Mouse (Mus musculus) heart, embryonic 12.5 days (tissue): ENCODE measurements at regions not wholly inside any gene's neighbourhood (a gene's known extent, or its start where the extent isn't known, plus 50 kb on each side); places are given as distances from the start of the nearest gene placed in this dataset.

Experiments used
- ATAC-seq: fragments of 200-750 bp; cut with Nextera tagmentation; 2 replicates; pipeline ENCODE4 v1.8.0; 2017; ENCODE audit warnings: moderate TSS enrichment, moderate library complexity; ENCODE audit not compliant: insufficient number of reproducible peaks, low FRiP score
- H3K27ac ChIP-seq: fragments of 300-500 bp; sonication (generic); 2 replicates; pipeline ENCODE4 v1.5.1; 2016; ENCODE audit warnings: mild to moderate bottlenecking, moderate library complexity; ENCODE audit not compliant: poor library complexity, severe bottlenecking
- H3K27me3 ChIP-seq: fragments of 300-500 bp; sonication (generic); replicated peaks from 2 replicates; pipeline ENCODE4 v1.6.1; 2016; ENCODE audit warnings: mild to moderate bottlenecking, moderate library complexity
- H3K36me3 ChIP-seq: fragments of 300-500 bp; sonication (generic); 2 replicates; pipeline ENCODE4 v1.6.1; 2016; ENCODE audit warnings: mild to moderate bottlenecking, moderate library complexity
- H3K4me1 ChIP-seq: fragments of 300-500 bp; sonication (generic); replicated peaks from 2 replicates; pipeline ENCODE4 v1.6.1; 2016; ENCODE audit warnings: mild to moderate bottlenecking
- H3K4me2 ChIP-seq: fragments of 300-500 bp; sonication (generic); 2 replicates; pipeline ENCODE4 v1.6.1; 2016; ENCODE audit warnings: mild to moderate bottlenecking, moderate library complexity
- H3K4me3 ChIP-seq: fragments of 300-500 bp; sonication (generic); 2 replicates; pipeline ENCODE4 v1.5.1; 2016; ENCODE audit warnings: mild to moderate bottlenecking
- H3K9ac ChIP-seq: fragments of 300-500 bp; sonication (generic); 2 replicates; pipeline ENCODE4 v1.6.1; 2016; ENCODE audit warnings: mild to moderate bottlenecking, moderate library complexity
- H3K9me3 ChIP-seq: fragments of 300-500 bp; sonication (generic); replicated peaks from 2 replicates; pipeline ENCODE4 v1.6.1; 2016; ENCODE audit warnings: mild to moderate bottlenecking, moderate library complexity
- WGBS: fragments of 180-500 bp; shearing (Covaris S2); methylation state at CpG from one replicate; pipeline ENCODE4 v1.1.7; 2016; 5-methylcytosine and 5-hydroxymethylcytosine counted together

- H3K27me3 ChIP-seq: no peaks in the 10 kb centered on the region
- no peaks in the 10 kb centered on the region for H3K9me3 ChIP-seq
- WGBS: 22% methylated on average over 5 of the region's 5 CpGs
- ATAC-seq: peak; percentile 82
- H3K4me2 ChIP-seq: peak overlapping the region; percentile 57
- peak overlapping the region; percentile 43 for H3K9ac ChIP-seq
- H3K4me1 ChIP-seq: peaks cover 41% of the 10 kb centered on the region
- peak overlapping the region; percentile 27 for H3K4me3 ChIP-seq
- H3K36me3 ChIP-seq: no peaks in the 10 kb centered on the region
- H3K27ac ChIP-seq: peak overlapping the region; percentile 94
Measured at GRCm38 (mm10) chr12:27182397-27183375, 159.7 kb downstream of the Sox11 start.

GRCm38 (mm10) chr12:27173561-27173960 is 168.8 kb downstream of the Sox11 start:
- no peak overlapping the region for H3K9ac ChIP-seq
- ATAC-seq: no peak
- no peaks in the 10 kb centered on the region for H3K36me3 ChIP-seq
- no peak overlapping the region for H3K4me2 ChIP-seq
- H3K4me1 ChIP-seq: no peaks in the 10 kb centered on the region
- no peak overlapping the region for H3K4me3 ChIP-seq
- H3K27me3 ChIP-seq: no peaks in the 10 kb centered on the region
- no peaks in the 10 kb centered on the region for H3K9me3 ChIP-seq
- no peak overlapping the region for H3K27ac ChIP-seq
- WGBS: 80% methylated on average over 4 of the region's 4 CpGs

- Histone ChIP-seq H3K4me2 (no peak overlapping the region), H3K36me3 (no peaks in the 10 kb centered on the region), H3K4me3 (no peak overlapping the region), H3K27me3 (no peaks in the 10 kb centered on the region), H3K9me3 (no peaks in the 10 kb centered on the region), H3K4me1 (no peaks in the 10 kb centered on the region), H3K27ac (no peak overlapping the region), H3K9ac (no peak overlapping the region)
- ATAC-seq: no peak
- 79% methylated on average over 4 of the region's 4 CpGs for WGBS
Measured at GRCm38 (mm10) chr12:27173151-27173550, 169.2 kb downstream of the Sox11 start.

GRCm38 (mm10) chr12:27171595-27171994 is 170.8 kb downstream of the Sox11 start:
- ATAC-seq: no peak
- no peaks in the 10 kb centered on the region for H3K36me3 ChIP-seq

GRCm38 (mm10) chr12:27164920-27165504 is 177.4 kb downstream of the Sox11 start:
- H3K27ac ChIP-seq: no peak overlapping the region
- H3K9ac ChIP-seq: no peak overlapping the region
- H3K4me3 ChIP-seq: no peak overlapping the region
- 0 out of 2 replicates have a peak, but pooled peaks cover 6% of the 10 kb centered on the region for H3K4me1 ChIP-seq
- no peak overlapping the region for H3K4me2 ChIP-seq
- WGBS: 87% methylated on average over 4 of the region's 4 CpGs
- H3K9me3 ChIP-seq: no peaks in the 10 kb centered on the region
- 0 out of 2 replicates have a peak, but pooled peaks have one; percentile 11 for ATAC-seq
- H3K36me3 ChIP-seq: no peaks in the 10 kb centered on the region
- H3K27me3 ChIP-seq: no peaks in the 10 kb centered on the region

More at GRCm38 (mm10) chr12:27171595-27171994, 170.8 kb downstream of the Sox11 start:
- no peaks in the 10 kb centered on the region for H3K27me3 ChIP-seq
- H3K27ac ChIP-seq: no peak overlapping the region
- no peak overlapping the region for H3K9ac ChIP-seq
- H3K4me3 ChIP-seq: no peak overlapping the region
- no peaks in the 10 kb centered on the region for H3K4me1 ChIP-seq
- no peaks in the 10 kb centered on the region for H3K9me3 ChIP-seq
- no peak overlapping the region for H3K4me2 ChIP-seq

GRCm38 (mm10) chr12:27160063-27160686 is 182.2 kb downstream of the Sox11 start:
- no peaks in the 10 kb centered on the region for H3K9me3 ChIP-seq
- no peak overlapping the region for H3K4me2 ChIP-seq
- WGBS: 60% methylated on average over 18 of the region's 18 CpGs
- ATAC-seq: no peak
- 0 out of 2 replicates have a peak, but pooled peaks cover 8% of the 10 kb centered on the region for H3K4me1 ChIP-seq
- H3K36me3 ChIP-seq: no peaks in the 10 kb centered on the region
- no peak overlapping the region for H3K27ac ChIP-seq
- no peak overlapping the region for H3K9ac ChIP-seq
- no peak overlapping the region for H3K4me3 ChIP-seq
- H3K27me3 ChIP-seq: no peaks in the 10 kb centered on the region; the same call in 1 of the 2 replicates

- H3K27ac ChIP-seq: no peak overlapping the region
- H3K27me3 ChIP-seq: no peaks in the 10 kb centered on the region; the same call in 1 of the 2 replicates
- H3K9ac ChIP-seq: no peak overlapping the region
- 73% methylated on average over 8 of the region's 8 CpGs for WGBS
- ATAC-seq: no peak
- H3K9me3 ChIP-seq: no peaks in the 10 kb centered on the region
- no peaks in the 10 kb centered on the region for H3K36me3 ChIP-seq
- H3K4me2 ChIP-seq: no peak overlapping the region
- H3K4me1 ChIP-seq: 0 out of 2 replicates have a peak, but pooled peaks cover 8% of the 10 kb centered on the region
- no peak overlapping the region for H3K4me3 ChIP-seq
Measured at GRCm38 (mm10) chr12:27159416-27160062, 182.8 kb downstream of the Sox11 start.

GRCm38 (mm10) chr12:27150871-27151853 is 191.2 kb downstream of the Sox11 start:
- H3K27ac ChIP-seq: no peak overlapping the region
- no peak overlapping the region for H3K4me2 ChIP-seq
- H3K4me3 ChIP-seq: no peak overlapping the region
- H3K27me3 ChIP-seq: no peaks in the 10 kb centered on the region
- no peaks in the 10 kb centered on the region for H3K36me3 ChIP-seq
- no peak overlapping the region for H3K9ac ChIP-seq
- ATAC-seq: no peak
- H3K4me1 ChIP-seq: peaks cover 6% of the 10 kb centered on the region; the same call in 1 of the 2 replicates
- 39% methylated on average over 13 of the region's 13 CpGs for WGBS
- no peaks in the 10 kb centered on the region for H3K9me3 ChIP-seq

- H3K9me3 ChIP-seq: no peaks in the 10 kb centered on the region
- ATAC-seq: no peak
- WGBS: 73% methylated on average over 8 of the region's 8 CpGs
- H3K27ac ChIP-seq: no peak overlapping the region
- no peak overlapping the region for H3K9ac ChIP-seq
- peaks cover 8% of the 10 kb centered on the region for H3K4me1 ChIP-seq
- H3K36me3 ChIP-seq: no peaks in the 10 kb centered on the region
- no peak overlapping the region for H3K4me2 ChIP-seq
- H3K27me3 ChIP-seq: no peaks in the 10 kb centered on the region
- H3K4me3 ChIP-seq: no peak overlapping the region
Measured at GRCm38 (mm10) chr12:27143310-27143709, 199.1 kb downstream of the Sox11 start.

- no peaks in the 10 kb centered on the region for H3K36me3 ChIP-seq
- H3K27me3 ChIP-seq: no peaks in the 10 kb centered on the region
- no peak for ATAC-seq
- 50% methylated on average over 5 of the region's 5 CpGs for WGBS
- H3K9ac ChIP-seq: no peak overlapping the region
- H3K4me1 ChIP-seq: peaks cover 11% of the 10 kb centered on the region
- no peak overlapping the region for H3K4me2 ChIP-seq
- H3K27ac ChIP-seq: no peak overlapping the region
- no peak overlapping the region for H3K4me3 ChIP-seq
- no peaks in the 10 kb centered on the region for H3K9me3 ChIP-seq
Measured at GRCm38 (mm10) chr12:27140335-27140702, 202.1 kb downstream of the Sox11 start.
